Mouse (Mus musculus) heart, embryonic 10.5 days (tissue): ENCODE measurements around the gene Donson. TPM values are rescaled to one million over a fixed set of nuclear protein-coding genes. Genes with fewer than 3 reads are reported as not detected.
A peak's percentile ranks its signal among the peaks of the same experiment; 100 is the strongest.

Experiments used
- DNase-seq: peaks from one replicate; pipeline ENCODE4 v3.0.0-alpha.2; 2017; ENCODE audit warnings: low spot score
- H3K27ac ChIP-seq: fragments of 300-500 bp; sonication (generic); 2 replicates; pipeline ENCODE4 v1.5.1; 2016; ENCODE audit warnings: mild to moderate bottlenecking
- H3K27me3 ChIP-seq: fragments of 300-500 bp; sonication (generic); 2 replicates; pipeline ENCODE4 v1.6.1; 2016; ENCODE audit warnings: mild to moderate bottlenecking; ENCODE audit not compliant: poor library complexity, insufficient read depth, severe bottlenecking
- H3K36me3 ChIP-seq: fragments of 300-500 bp; sonication (generic); 2 replicates; pipeline ENCODE4 v1.6.1; 2016; ENCODE audit warnings: mild to moderate bottlenecking, moderate library complexity
- H3K4me1 ChIP-seq: fragments of 300-500 bp; sonication (generic); 2 replicates; pipeline ENCODE4 v1.6.1; 2016; ENCODE audit warnings: mild to moderate bottlenecking
- H3K4me3 ChIP-seq: fragments of 300-500 bp; sonication (generic); 2 replicates; pipeline ENCODE4 v1.5.1; 2016; ENCODE audit warnings: mild to moderate bottlenecking, moderate library complexity
- H3K9me3 ChIP-seq: fragments of 300-500 bp; sonication (generic); 2 replicates; pipeline ENCODE4 v1.6.1; 2016; ENCODE audit warnings: mild to moderate bottlenecking, moderate library complexity
- WGBS: fragments of 180-500 bp; shearing (Covaris S2); methylation state at CpG from one replicate; pipeline ENCODE4 v1.1.7; 2016; 5-methylcytosine and 5-hydroxymethylcytosine counted together
- polyA plus RNA-seq: library from polyadenylated mRNA; unstranded; fragments of >200 nt; fragmentation: Nextera tagmentation; extraction: Ambion mirVana; gene quantifications from 2 replicates; pipeline ENCODE4 v1.2.1, GENCODE M21; 2016

The Donson gene
- polyA plus RNA-seq, 1 experiment from 2014 or later, result 30.3 TPM

DNA sequence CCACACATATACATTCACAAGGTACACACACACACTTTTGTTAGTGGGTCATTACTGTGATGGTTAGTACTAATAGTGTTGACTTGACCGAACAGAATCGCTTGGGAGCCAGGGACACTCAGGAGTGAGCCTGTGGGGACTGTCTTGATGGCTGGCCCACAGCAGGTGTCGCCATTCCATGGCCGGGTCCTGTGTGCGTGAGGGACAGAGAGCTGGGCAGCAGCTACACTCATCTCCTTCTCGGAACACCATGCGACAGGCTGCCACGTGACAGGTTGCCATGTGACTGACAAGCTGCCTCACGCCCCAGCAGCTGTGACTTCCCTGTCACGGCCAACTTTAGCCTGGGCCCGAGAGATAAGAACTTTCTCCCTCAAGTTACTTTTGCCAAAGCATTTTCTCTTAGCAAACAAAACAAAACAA lies 28.4 kb upstream of the Donson start:
- Histone ChIP-seq H3K4me1 (0 out of 2 replicates have a peak, but pooled peaks cover 4% of the 10 kb centered on the region), H3K27me3 (no peaks in the 10 kb centered on the region), H3K36me3 (peaks cover 72% of the 10 kb centered on the region), H3K9me3 (no peaks in the 10 kb centered on the region), H3K27ac (0 out of 2 replicates have a peak overlapping the region, but pooled peaks have one; percentile 31), H3K4me3 (no peak overlapping the region)
- 51% methylated on average over 11 of the region's 11 CpGs for WGBS
- peak; percentile 93 for DNase-seq

DNA sequence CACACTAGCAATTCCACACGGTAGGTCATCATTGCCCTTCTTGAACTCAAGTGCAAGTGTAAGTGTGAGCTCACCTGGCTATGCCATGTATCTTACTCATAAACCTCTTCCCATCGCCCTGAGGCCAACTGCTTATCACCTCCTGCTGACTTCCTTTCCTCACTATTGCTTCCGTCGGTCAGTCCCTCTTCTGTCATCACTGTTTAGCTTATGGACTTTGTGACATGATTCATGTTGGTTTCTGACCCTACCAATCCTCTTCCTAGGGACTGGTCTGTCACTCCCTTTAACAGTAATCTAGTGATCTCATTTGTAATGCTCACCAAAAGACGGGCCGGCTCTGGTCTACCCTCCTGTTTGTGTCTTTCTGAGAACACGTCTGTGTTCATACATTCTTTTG lies 21.7 kb upstream of the Donson start:
- Histone ChIP-seq H3K4me1 (no peaks in the 10 kb centered on the region), H3K27me3 (no peaks in the 10 kb centered on the region), H3K27ac (no peak overlapping the region), H3K4me3 (no peak overlapping the region), H3K36me3 (peaks cover 74% of the 10 kb centered on the region), H3K9me3 (no peaks in the 10 kb centered on the region)
- DNase-seq, result no peak
- WGBS, result 73% methylated on average over 7 of the region's 7 CpGs

DNA sequence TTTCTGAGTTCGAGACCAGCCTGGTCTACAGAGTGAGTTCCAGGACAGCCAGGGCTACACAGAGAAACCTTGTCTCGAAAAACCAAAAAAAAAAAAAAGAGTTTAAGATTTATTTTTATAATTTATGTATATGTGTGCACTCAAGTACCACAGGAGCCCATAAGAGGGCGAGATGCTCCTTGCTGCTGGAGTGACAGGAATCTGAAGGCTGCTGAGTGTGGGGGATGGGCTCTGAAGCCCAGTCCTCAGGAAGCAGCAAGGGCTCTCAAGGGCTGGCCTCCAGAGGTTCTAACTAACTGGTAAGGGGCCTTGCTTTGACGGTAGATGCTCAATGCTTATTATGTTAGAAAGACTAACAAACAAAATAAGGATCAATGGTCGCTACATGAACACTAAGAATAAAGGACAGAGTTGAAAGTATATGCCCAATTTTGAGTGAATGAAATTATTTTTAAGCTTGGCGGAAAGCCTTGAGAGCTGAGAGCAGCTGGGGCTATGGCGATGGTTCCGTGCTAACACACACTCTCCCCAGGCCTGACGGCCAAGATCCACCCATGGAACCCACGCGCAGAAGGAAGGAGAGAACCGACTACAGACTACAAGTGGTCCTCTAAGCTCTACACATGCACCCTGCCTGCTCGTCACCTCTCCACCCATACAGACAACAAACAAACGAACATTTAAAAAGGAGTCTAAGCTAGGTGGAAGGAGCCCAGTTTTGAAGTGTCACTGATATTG lies 16.2 kb upstream of the Donson start:
- H3K36me3 ChIP-seq, result peaks cover 68% of the 10 kb centered on the region
- no peak overlapping the region for H3K27ac ChIP-seq
- H3K9me3 ChIP-seq, result no peaks in the 10 kb centered on the region
- H3K27me3 ChIP-seq, result no peaks in the 10 kb centered on the region
- WGBS, result 79% methylated on average over 14 of the region's 14 CpGs
- H3K4me1 ChIP-seq, result no peaks in the 10 kb centered on the region
- no peak overlapping the region for H3K4me3 ChIP-seq
- no peak for DNase-seq

DNA sequence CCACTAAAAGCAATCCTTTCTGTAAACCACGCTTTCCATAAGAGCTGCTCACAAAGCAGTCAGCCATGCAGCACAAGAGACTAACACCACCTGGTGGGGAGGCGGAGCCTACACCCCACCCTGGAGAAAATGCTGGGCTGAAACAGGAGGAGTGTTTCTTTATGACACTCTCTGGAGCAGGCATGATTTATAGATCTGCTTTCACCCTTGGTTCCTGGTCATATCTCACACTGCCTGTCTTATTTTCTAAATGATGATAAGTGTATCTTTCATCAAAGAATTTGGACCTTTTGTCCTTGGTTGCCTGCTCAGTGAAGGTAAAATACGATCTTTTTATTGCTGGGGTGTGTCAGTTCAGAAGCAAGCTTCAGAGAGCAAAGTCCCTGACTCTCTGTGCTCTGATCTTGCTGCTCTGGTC lies 14.2 kb upstream of the Donson start:
- Histone ChIP-seq H3K9me3 (no peaks in the 10 kb centered on the region), H3K36me3 (peaks cover 67% of the 10 kb centered on the region), H3K27me3 (no peaks in the 10 kb centered on the region), H3K4me1 (no peaks in the 10 kb centered on the region), H3K27ac (no peak overlapping the region), H3K4me3 (no peak overlapping the region)
- WGBS, result 76% methylated on average over 3 of the region's 3 CpGs
- no peak for DNase-seq

DNA sequence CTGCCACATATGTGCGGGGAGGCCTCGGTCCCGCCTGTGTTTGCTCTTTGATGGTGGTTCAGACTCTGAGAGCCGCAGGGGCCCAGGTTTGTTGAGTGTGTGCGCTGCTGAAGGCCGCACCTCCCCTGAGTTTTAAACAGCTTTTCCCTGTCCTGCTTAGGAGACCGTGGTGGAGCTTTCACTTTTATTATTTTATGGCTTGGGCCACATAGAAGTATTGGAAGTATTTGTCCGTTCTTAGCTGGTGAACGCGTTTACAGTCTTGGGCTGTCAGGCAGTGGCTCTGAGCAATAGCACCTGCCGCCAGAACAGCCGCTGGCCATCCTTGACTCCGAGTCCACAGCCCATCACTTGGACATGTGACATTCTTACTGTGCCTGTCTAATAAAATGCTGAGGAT lies 13.3 kb upstream of the Donson start:
- no peaks in the 10 kb centered on the region for H3K27me3 ChIP-seq
- DNase-seq, result no peak
- H3K36me3 ChIP-seq, result peaks cover 67% of the 10 kb centered on the region
- H3K27ac ChIP-seq, result no peak overlapping the region
- H3K4me3 ChIP-seq, result no peak overlapping the region
- no peaks in the 10 kb centered on the region for H3K9me3 ChIP-seq
- H3K4me1 ChIP-seq, result no peaks in the 10 kb centered on the region
- 85% methylated on average over 13 of the region's 13 CpGs for WGBS

DNA sequence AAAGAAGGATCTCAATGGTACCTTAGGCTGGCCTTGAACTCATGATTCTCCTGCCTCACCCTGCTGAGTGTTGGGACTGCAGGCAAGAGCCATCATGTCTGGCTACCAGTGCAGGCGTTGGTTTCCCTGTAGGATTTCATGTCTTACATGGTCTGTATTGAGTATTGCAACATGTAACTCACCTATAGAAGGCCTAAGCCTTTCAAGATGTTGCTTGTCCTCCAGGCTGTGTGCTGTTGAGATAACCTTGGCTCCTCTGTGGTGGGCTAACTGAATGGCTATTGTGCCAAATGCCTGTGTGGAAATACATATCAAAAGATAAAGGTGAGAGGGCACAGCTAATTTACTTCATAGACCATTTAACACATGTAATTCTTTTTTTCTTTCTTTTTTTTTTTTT lies 10.4 kb upstream of the Donson start:
- no peak for DNase-seq
- Histone ChIP-seq H3K9me3 (no peaks in the 10 kb centered on the region), H3K27me3 (no peaks in the 10 kb centered on the region), H3K36me3 (peaks cover 53% of the 10 kb centered on the region), H3K4me1 (no peaks in the 10 kb centered on the region), H3K4me3 (no peak overlapping the region), H3K27ac (no peak overlapping the region)
- WGBS, result 85% methylated on average over 1 of the region's 1 CpGs

DNA sequence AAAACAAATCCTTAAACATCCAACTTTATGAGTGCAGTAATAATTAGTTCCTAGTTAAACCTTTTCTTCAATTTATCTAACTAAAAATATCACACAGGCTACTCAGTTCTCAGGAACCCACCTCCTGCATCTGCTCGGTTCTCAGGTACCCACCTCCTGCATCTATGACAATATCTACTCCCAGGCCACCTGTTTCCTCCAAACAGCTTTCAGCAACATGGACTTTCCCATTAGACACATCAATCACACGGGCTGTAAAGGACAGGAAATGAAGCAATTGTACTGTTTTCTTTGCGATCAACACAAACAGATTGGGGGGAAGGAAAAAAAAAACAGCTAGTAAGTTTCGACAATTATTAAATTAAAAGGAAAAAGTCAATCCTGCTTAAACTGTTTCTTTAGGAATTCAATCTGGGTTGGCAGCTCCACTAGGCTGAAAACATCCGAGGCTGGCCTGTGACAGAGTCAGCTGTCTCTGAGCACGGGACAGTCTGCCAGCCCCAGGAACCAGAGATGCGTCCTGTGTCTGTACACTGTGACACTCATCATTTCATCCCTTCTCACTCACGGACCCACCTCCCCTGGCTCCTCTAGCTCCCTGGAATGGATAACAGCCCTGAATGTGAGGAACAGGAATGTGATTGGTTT lies 6.7 kb upstream of the Donson start:
- no peak overlapping the region for H3K27ac ChIP-seq
- no peak for DNase-seq
- no peak overlapping the region for H3K4me3 ChIP-seq
- WGBS, result 57% methylated on average over 8 of the region's 8 CpGs
- H3K9me3 ChIP-seq, result no peaks in the 10 kb centered on the region
- no peaks in the 10 kb centered on the region for H3K4me1 ChIP-seq
- no peaks in the 10 kb centered on the region for H3K27me3 ChIP-seq
- peaks cover 36% of the 10 kb centered on the region for H3K36me3 ChIP-seq

DNA sequence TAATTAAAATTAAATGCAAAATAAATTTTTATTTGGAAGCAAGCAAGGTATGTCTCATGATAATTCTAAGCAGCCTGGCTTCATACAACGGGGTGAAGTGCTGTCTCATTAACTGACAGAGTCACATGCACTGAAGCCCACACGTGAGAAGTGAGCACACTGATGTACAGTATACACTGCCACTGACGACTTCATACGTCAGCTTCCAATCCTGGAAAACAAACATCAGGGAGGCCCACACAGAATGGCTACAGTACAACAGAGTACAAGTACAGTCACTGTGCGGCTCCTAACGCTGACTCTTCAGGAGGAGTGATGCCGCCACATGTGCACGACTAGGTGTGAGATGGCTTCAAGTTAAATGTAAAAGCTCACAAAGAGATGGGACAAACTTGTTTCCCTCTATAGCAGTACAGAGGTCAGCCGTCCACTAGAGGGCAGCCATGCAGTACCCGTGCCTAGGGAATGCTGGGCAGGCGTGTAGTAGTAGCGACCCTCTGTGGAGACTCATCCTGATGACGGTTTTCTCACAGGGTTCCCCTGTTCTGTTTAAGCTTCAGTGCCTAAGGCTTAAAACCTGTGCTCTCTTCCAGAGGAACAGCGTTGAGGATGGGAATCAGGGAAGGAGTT lies 6.0 kb upstream of the Donson start:
- peaks cover 3% of the 10 kb centered on the region; the same call in 1 of the 2 replicates for H3K4me1 ChIP-seq
- H3K9me3 ChIP-seq, result no peaks in the 10 kb centered on the region
- H3K4me3 ChIP-seq, result no peak overlapping the region
- no peak overlapping the region for H3K27ac ChIP-seq
- 26% methylated on average over 14 of the region's 14 CpGs for WGBS
- H3K36me3 ChIP-seq, result peaks cover 32% of the 10 kb centered on the region
- H3K27me3 ChIP-seq, result no peaks in the 10 kb centered on the region
- peak; percentile 90 for DNase-seq

DNA sequence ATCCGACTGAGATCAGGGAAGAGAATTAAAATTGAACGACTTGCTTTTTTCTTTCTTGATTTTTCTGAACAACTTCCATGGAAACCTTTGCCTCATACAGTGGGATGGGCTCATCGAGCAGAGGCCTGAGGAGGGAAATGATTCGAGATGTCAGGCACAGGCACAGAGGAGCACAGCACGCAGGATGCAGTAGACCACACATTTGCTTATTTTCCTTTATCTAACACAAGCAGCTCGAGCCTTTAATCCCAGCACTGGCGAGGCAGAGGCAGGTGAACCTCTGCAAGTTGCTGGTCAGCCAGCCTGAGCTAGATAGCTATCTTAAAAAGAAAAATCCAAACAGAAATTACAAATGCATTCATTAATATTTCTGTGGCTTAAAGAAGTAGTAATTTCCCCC lies 1.2 kb upstream of the Donson start:
- DNase-seq, result no peak
- peaks cover 11% of the 10 kb centered on the region; the same call in 1 of the 2 replicates for H3K4me1 ChIP-seq
- H3K4me3 ChIP-seq, result peak overlapping the region; percentile 76; the same call in 1 of the 2 replicates
- no peak overlapping the region for H3K27ac ChIP-seq
- peaks cover 21% of the 10 kb centered on the region for H3K36me3 ChIP-seq
- H3K27me3 ChIP-seq, result no peaks in the 10 kb centered on the region
- no peaks in the 10 kb centered on the region for H3K9me3 ChIP-seq
- whole genome bisulfite sequencing, result 40% methylated on average over 7 of the region's 7 CpGs

DNA sequence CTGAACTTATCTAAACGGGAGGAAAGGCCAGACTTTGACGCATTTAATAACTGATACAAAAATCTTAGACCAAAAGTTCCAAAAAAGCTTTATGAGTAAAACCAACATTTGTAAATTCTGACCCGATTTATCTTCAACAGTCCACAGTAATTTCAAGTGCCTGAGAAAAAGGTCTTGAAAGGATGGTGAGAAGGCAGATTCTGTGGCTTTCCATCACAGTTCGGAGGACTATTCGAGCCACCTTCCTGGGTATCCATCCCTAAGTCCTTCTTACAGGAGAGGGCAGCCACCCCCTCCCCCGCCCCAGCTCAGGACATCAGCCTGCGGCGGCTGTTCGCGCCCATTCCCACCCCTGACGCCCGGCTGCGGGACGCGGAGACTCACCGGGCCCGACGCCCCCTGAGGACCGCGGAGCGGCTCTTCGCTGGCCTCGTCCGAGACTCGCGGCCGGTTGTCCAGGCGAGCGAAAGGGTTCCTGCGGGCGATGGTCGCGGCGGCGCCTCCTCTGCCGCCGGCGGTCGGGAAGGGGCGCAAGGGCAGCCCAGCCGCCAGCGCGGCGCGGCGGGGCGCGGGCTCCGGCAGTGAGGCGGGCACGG lies 449 bp downstream of the Donson start:
- DNase-seq, result peak; percentile 77
- Histone ChIP-seq H3K4me1 (peaks cover 11% of the 10 kb centered on the region; the same call in 1 of the 2 replicates), H3K36me3 (peaks cover 30% of the 10 kb centered on the region), H3K9me3 (no peaks in the 10 kb centered on the region), H3K27ac (peak overlapping the region; percentile 92), H3K4me3 (peak overlapping the region; percentile 76), H3K27me3 (no peaks in the 10 kb centered on the region)
- WGBS, result under 1% methylated on average over 50 of the region's 51 CpGs

DNA sequence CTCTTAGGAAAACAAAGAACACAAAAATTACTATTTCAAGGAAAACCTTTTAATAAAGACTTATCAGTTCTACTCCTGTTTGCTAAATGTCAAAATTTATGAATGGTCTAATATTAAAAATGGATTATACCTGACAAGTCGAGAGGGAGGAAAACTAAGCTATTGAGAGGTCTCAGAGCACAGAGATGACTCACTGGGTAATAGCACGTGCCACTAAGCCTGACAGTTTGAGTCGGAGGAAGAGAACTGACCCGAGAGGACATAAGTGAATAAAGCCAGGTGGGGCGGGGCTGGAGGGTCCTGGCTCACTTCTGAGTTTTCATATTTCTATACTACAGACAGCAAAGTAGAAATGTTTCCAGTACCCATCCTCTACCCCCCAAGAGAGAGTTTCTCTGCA lies 2.2 kb downstream of the Donson start:
- no peaks in the 10 kb centered on the region for H3K9me3 ChIP-seq
- peaks cover 11% of the 10 kb centered on the region; the same call in 1 of the 2 replicates for H3K4me1 ChIP-seq
- 81% methylated on average over 5 of the region's 5 CpGs for WGBS
- no peak overlapping the region for H3K27ac ChIP-seq
- no peak for DNase-seq
- H3K27me3 ChIP-seq, result no peaks in the 10 kb centered on the region
- peaks cover 48% of the 10 kb centered on the region for H3K36me3 ChIP-seq
- no peak overlapping the region for H3K4me3 ChIP-seq

DNA sequence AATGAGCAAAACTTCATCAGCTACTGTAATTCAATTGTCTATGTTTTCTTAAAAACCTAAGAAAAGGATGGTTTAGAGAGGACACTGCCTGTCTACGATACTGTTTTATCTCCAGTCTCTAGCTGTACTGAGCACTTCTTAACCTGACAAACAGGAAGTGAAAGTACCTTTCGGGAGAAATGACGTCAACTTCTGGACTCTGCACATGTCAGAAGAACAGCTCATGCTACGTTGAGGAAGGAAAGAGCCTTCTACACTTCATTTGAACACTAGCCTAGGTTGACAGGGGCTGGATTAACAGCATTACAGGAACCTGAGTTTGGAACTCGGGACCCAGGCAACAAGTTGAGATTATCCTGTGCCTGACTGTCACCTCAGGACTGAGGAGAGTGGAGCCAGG lies 3.0 kb downstream of the Donson start:
- Histone ChIP-seq H3K9me3 (no peaks in the 10 kb centered on the region), H3K4me1 (peaks cover 11% of the 10 kb centered on the region; the same call in 1 of the 2 replicates), H3K27me3 (no peaks in the 10 kb centered on the region), H3K4me3 (no peak overlapping the region), H3K36me3 (peaks cover 54% of the 10 kb centered on the region), H3K27ac (no peak overlapping the region)
- WGBS, result 86% methylated on average over 5 of the region's 5 CpGs
- DNase-seq, result no peak

DNA sequence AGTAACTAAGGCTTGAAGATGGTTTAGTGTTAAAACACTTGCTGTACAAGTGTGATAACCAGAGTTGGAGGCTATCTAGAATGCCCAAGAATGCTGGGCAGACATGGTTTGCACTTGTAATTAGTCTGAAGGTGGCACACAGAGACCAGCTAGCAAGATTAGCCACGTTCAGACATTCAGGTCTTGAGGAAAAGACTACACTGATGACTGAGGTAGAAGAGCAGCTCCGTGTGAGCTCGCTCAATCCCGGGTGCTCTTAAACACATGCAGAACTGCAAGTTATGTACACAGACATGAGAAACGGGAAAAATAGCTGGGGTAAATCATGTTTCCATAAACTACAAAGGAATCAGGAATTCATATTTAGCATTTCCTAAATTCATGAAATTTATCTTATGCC lies 7.9 kb downstream of the Donson start:
- no peak for DNase-seq
- 80% methylated on average over 5 of the region's 5 CpGs for WGBS
- Histone ChIP-seq H3K36me3 (peaks cover 94% of the 10 kb centered on the region), H3K27ac (no peak overlapping the region), H3K4me1 (no peaks in the 10 kb centered on the region), H3K27me3 (no peaks in the 10 kb centered on the region), H3K9me3 (no peaks in the 10 kb centered on the region), H3K4me3 (no peak overlapping the region)
